Mouse (Mus musculus): ENCODE results near the gene Lcn2.
"Not testable (repeated sequence)": the region's sequence is repeated elsewhere in the genome, so short reads cannot be mapped to it uniquely, and the experiment has no call there.

The Lcn2 gene

GRCm38 (mm10) chr2:32364121-32364520 lies 23.9 kb downstream of the Lcn2 start:
- no peak for DNase-seq (ENCODE audit: low spot score)

DNA sequence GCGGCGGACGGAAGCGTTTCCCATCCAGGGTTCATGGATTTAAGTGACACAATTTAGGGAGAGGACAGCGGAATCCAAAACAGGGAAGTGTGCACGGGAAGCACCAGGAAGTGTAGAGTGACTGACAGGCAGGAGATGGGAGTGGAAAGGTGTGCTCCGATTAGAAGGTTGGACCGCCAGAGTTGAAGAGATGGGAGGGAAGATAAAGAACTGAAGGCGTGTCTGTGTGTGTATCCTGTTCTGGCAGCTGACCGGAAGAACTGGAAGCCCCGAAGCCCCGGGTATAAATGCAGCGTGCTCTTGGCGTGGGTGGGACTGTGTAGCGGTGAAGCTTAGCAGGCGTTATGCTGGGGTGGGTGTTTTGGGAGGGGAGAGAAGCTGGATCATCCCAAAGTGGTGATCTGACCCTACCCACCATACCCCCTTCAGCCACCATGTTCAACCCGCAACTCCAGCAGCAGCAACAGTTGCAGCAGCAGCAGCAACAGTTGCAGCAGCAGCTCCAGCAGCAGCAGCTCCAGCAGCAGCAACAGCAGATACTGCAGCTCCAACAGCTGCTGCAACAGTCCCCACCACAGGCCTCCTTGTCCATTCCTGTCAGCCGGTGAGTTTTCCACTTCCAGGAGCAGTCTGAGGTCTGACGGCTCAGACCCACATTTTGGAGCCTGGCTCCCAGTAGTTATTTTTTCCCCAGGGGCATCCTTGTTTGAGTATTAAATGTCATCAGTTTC lies 24.5 kb downstream of the Lcn2 start:
- DNase-seq (ENCODE audit: low spot score) = no peak

GRCm38 (mm10) chr2:32362817-32363340 lies 25.2 kb downstream of the Lcn2 start:
- DNase-seq (ENCODE audit: low spot score) = peak; percentile 69

DNA sequence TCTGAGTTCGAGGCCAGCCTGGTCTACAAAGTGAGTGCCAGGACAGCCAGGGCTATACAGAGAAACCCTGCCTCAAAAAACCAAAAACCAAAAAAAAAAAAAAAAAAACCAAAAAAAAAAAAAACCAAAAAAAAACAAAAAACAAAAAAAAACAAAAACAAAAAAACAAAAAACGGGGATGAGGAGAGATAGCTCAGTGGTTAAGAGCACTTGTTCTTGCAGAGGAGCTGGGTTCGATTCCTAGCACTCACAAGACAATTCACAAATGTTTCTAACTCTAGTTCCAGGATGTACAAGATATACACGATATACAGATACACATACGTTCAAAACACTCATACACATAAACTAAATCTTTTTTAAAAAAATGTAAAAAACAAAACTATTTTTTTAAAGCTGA lies 25.8 kb downstream of the Lcn2 start:
- not testable (repeated sequence) for DNase-seq (ENCODE audit: low spot score)

DNA sequence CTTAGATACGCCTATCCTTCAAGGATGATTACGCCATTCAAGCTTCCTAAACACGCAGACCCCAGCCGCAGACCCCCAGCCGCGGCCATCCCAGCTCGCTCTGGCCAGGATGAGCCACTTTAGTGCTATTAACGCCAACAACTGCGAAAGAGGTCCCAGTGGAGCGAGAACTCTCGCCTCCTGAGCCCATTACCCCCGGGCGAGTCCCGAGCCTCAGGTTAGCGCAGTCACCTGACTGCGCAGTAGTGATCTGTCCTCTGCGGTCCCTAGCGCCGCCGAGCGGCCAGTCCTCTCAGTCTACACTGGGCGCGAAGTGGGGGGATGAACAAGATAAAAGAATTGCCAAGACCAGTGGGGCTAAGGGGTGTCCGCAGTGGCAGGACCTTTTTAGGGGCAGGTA lies 26.6 kb downstream of the Lcn2 start:
- DNase-seq (ENCODE audit: low spot score) = no peak

GRCm38 (mm10) chr2:32360741-32361140 lies 27.3 kb downstream of the Lcn2 start:
- DNase-seq (ENCODE audit: low spot score) = no peak

DNA sequence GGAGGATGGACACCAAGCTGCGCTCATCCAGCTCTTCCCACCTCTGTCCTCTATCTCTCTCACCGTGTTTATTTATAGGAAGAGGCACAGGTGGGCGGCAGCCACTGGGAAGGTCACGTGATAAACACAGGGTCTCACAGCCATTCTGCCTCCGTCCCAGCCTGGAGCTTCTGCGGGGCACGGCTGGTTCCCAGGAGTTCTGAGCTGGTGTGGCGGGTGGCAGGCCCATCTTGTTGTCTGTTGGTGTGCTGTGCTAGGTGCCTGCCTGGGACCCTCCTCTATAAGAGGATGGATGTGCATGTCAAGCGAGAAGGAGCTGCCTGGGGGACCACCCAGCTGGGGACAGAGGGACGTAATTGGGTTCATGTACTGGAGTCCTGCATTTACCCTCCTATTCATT lies 29.7 kb downstream of the Lcn2 start:
- DNase-seq (ENCODE audit: low spot score) = no peak

DNA sequence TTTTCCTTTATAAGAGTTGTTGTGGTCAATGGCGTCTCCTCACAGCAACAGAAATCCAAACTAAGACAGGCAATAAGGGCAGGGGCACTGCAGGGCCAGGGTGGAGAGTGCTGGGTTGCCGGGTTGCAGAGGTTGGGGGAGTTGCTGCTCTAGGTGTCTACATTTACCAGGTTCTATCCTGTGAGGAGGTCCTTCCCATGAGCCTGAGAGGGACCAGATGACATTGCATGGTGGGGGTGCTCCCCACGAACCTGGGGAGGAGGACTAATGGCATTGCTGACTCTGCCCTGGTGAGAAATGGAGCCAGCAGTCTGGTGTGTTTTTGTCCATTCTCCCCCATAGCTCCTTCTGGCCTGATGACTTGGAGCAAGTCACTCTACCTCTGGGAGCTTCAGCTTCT lies 30.3 kb downstream of the Lcn2 start:
- no peak for DNase-seq (ENCODE audit: low spot score)

DNA sequence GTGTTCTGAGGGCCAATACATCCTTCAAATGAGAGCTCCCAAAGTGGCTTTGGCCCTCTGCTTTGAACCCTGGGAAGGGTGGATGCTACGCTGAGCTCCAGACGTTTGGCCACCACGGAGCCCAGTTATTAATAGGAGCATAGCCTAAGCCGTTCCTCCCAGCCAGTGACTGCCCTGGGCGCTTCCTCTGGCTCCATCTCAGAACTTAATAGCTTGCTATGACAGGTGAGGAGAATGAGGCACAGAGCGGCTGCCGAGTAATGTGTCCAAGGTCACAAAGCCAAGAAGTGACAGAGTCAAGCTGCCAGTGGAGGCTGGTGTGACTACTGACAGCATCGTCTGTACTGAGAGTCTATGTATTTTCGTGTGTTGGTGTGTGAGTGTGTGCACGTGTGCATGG lies 31.8 kb downstream of the Lcn2 start:
- no peak for DNase-seq (ENCODE audit: low spot score)

DNA sequence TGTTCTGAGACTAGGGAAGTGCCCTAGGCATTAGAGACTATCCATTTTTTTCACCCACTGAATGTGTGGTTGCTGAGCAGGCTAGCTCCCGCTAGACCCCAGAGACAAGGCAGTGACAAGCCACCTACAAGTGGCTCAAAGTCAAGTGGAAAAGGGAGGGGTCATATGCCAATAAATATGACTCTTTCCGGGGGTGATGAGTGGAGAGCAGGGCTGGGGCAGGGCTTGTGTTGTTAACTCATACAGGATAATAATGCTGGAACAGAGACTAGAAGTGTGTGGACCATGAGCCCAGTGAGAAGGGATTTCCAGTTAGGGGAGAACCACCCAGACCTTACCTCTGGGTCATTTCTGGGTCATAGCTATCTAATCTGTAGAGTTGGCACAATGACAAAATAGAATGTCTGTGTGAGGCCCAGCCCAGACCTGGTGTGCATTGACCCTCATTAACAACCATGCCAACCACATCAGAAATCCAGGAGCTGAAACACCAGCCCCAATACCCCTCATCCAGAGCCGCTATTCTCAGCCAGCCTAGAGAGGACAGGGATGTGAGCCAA lies 33.6 kb downstream of the Lcn2 start:
- no peak for DNase-seq (ENCODE audit: low spot score)

DNA sequence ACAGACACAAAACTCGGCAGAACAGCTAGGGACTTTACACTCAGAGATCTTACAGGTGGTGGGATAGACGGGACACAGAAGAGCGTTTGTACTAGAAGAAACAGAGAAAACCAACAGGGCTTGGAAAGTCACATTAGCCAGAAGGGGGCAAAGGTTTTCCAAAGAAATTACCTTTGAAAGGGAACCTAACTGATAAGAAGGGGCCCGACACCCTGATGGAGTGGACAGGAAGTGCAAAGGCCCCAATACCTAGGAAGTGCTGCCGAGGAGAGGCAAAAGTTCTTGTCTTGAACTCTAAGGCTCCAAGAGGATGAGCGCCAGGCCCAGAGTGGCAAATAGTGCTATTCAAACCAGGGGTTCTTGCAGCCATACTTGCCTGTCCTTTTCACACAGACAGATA lies 34.2 kb downstream of the Lcn2 start:
- no peak for DNase-seq (ENCODE audit: low spot score)

DNA sequence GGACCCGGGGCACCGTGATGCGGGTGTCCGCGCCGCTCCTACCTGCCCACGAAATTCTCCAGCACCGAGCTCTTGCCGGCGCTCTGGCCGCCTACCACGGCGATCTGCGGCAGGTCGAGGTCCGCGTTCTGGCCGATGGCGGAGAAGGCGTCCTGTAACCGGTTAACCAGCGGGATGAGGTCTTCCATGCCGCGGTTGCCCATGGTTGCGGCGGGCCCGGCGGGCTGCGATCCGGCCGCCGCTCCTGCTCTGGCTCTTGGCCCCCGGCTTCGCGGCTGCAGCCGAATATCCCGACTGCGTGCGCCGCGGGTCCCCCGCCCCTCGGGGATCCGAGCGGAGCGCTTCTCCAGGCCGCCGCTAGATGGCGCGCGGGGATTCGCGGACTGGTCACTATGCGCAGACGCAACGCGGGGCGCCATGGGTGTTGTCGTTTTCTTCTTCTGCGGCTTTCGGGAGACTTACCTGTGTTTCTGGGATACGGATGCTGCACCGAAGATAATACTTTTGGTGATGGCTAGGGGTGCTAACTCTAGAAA lies 35.0 kb downstream of the Lcn2 start, which contains the start of gene Dnm1:
TSS of gene Dnm1 (minus strand) at position 332 of the 536 bp plus-strand sequence.
- DNase-seq (ENCODE audit: low spot score) = peak; percentile 78

DNA sequence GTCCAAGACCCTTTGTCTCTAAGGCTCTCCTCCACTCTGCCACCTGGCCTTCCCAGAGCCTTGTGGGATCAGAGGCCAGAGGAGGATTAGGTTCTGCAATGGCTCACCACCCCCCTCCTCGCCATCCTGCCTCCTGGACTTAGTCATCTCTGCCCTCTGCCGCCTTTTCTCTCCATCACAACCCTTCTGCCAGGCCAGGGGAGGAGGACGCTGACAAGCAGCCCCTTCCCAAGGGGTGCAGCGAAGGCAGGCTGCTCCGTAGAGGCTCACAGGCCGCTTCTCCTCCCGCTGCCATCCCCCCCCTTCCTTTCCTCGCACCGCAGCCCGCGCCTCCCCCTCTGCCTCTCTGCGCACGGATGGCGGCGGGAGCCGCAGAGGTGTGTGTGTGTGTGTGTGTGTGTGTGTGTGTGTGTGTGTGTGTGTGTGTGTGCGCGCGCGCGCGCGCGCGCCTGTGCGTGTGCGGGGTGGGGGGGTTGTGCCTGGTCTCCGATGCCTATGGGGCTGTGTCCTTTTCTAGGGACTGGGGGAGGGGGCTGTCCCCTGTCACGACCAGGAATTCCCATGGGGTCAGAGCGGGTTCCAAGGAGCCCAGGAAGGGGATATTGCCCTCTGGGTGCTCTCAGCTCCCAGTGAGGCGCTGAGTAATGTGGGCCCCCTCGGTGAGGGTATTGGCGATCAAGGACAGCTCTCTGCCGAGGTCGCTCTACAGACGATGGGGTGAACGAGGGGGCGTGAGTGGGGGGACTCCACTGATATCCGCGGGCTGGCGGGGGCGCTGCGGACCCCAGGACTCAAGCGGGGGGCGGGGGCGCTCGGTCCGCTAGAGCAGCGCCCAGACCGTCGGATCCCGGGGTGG lies 35.7 kb downstream of the Lcn2 start, which contains the start of gene Ciz1:
TSS of gene Ciz1 (plus strand) at position 177 of the 856 bp plus-strand sequence.
- DNase-seq (ENCODE audit: low spot score) = no peak

- no peak for DNase-seq (ENCODE audit: low spot score)
Observed at GRCm38 (mm10) chr2:32351471-32351961, 36.5 kb downstream of the Lcn2 start.

GRCm38 (mm10) chr2:32350471-32351051 lies 37.5 kb downstream of the Lcn2 start:
- DNase-seq (ENCODE audit: low spot score) = no peak

- no peak for DNase-seq (ENCODE audit: low spot score)
Observed at GRCm38 (mm10) chr2:32349625-32350255, 38.3 kb downstream of the Lcn2 start.

- no peak for DNase-seq (ENCODE audit: low spot score)
Observed at GRCm38 (mm10) chr2:32348311-32348710, 39.7 kb downstream of the Lcn2 start.

GRCm38 (mm10) chr2:32347019-32347418 lies 41.0 kb downstream of the Lcn2 start:
- DNase-seq (ENCODE audit: low spot score) = no peak

DNA sequence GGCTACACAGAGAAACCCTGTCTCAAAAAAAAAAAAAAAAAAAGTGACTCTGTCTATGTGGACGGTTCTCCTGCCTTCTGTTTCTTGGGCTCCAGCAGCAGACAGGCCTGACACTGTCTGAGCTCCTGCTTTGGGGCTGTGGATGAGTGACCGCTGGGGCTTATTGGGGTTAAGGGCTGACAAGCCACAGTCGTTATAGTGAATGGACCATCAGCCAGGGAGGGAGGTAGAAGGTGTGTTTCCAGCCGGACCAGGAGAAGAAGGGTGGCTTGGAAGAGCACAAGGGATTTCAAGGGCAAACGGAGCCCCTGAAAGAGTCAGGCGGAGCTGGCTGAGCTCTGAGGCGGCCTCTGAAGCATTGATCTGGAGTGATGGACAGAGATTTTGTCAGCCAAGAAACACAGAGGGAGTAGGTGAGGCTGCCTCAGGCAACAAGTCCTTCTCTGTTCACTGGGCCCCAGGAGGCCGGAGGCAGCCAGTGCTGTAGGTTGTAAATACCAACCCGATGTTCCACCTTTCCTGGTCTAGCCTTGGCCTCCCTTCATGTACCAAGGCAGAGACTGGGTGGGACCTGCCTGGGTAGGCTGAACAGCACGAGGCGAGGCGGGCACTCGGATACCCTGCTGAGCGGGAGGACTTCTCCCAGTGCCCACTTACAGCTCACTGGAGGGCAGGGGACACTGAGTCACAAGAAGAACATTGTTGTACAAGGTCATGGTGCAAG lies 43.3 kb downstream of the Lcn2 start:
- DNase-seq (ENCODE audit: low spot score) = no peak

DNA sequence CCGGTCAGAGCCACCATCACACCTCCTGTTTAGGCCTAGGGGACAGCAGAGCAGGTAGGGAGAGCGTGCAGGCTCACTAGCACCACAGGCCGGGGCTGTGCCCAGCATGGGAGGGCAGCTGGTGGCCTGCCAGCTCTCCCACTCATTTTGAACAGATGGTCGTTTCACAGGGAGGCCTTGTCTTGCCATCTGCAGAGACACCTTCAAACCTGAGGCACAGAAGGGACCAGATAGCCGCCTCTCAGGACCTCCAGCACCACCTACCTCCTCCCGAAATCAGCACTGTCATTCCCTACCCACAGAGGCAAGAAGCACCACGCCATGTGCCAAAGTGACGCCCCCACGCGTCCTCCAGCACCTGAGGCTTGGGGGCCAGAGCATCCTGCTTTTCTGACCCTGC lies 44.0 kb downstream of the Lcn2 start:
- no peak for DNase-seq (ENCODE audit: low spot score)

DNA sequence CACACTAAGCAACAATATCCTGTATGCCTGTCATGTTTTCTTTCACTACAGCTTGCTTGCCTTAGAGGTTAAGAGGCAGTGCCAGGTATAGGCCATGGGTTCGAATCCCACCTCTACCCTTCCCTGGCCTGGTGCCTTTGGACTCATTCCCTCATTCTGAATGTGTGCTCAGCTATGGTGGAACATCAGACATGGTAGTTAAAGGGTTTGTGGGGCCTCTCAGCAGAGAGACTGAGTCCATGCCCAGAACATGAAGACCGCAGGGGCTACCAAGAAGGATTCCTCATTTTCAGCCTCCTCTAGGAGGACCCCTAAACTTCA lies 44.7 kb downstream of the Lcn2 start:
- DNase-seq (ENCODE audit: low spot score) = no peak
